Mouse (Mus musculus) regulatory T cell (primary cell): Measurements from ENCODE around the gene Tbc1d5.

Experiments
- in situ Hi-C: fragments of 300-600 bp; cut with MboI, MseI; formaldehyde crosslinking; loops from one replicate; pipeline ENCODE4 v1.15.1; 2025; ENCODE audit warnings: high pct_unique_total_duplicates

Tbc1d5 gene

GRCm38 (mm10) chr17:50876451-50876850 lies 302.7 kb downstream of the Tbc1d5 start:
- in situ Hi-C loops: loop anchor here (10.0 kb wide), 1 partner anchor 508 kb away; no protein-coding TSS in a partner anchor

GRCm38 (mm10) chr17:50874067-50874466 lies 305.1 kb downstream of the Tbc1d5 start:
- in situ Hi-C loops: loop anchor here (10.0 kb wide), 1 partner anchor 511 kb away; no protein-coding TSS in a partner anchor

GRCm38 (mm10) chr17:50872600-50872999 lies 306.6 kb downstream of the Tbc1d5 start:
- in situ Hi-C loops: loop anchor here (10.0 kb wide), 1 partner anchor 512 kb away; no protein-coding TSS in a partner anchor

- in situ Hi-C loops: no loop called here
Observed at GRCm38 (mm10) chr17:50867297-50867696, 311.9 kb downstream of the Tbc1d5 start.

GRCm38 (mm10) chr17:50864781-50865180 lies 314.4 kb downstream of the Tbc1d5 start:
- in situ Hi-C loops: no loop called here

- in situ Hi-C loops: no loop called here
Observed at GRCm38 (mm10) chr17:50853220-50853619, 325.9 kb downstream of the Tbc1d5 start.

GRCm38 (mm10) chr17:50851382-50851781 lies 327.8 kb downstream of the Tbc1d5 start:
- in situ Hi-C loops: no loop called here

GRCm38 (mm10) chr17:50814089-50814488 lies 365.1 kb downstream of the Tbc1d5 start:
- in situ Hi-C loops: loop anchor here (25.0 kb wide), 1 partner anchor 473 kb away; no protein-coding TSS in a partner anchor

GRCm38 (mm10) chr17:50813580-50813979 lies 365.6 kb downstream of the Tbc1d5 start:
- in situ Hi-C loops: loop anchor here (25.0 kb wide), 1 partner anchor 474 kb away; no protein-coding TSS in a partner anchor

GRCm38 (mm10) chr17:50805631-50806030 lies 373.5 kb downstream of the Tbc1d5 start:
- in situ Hi-C loops: loop anchor here (25.0 kb wide), 1 partner anchor 482 kb away; no protein-coding TSS in a partner anchor

- in situ Hi-C loops: loop anchor here (25.0 kb wide), 1 partner anchor 484 kb away; no protein-coding TSS in a partner anchor
Observed at GRCm38 (mm10) chr17:50803234-50803633, 375.9 kb downstream of the Tbc1d5 start.

GRCm38 (mm10) chr17:50802380-50802779 lies 376.8 kb downstream of the Tbc1d5 start:
- in situ Hi-C loops: loop anchor here (25.0 kb wide), 1 partner anchor 485 kb away; no protein-coding TSS in a partner anchor

- in situ Hi-C loops: loop anchor here (10.0 kb wide), 2 partner anchors 491 to 521 kb away; no protein-coding TSS in a partner anchor
Observed at GRCm38 (mm10) chr17:50795445-50796095, 383.6 kb downstream of the Tbc1d5 start.

GRCm38 (mm10) chr17:50791671-50792070 lies 387.5 kb downstream of the Tbc1d5 start:
- in situ Hi-C loops: loop anchor here (5.0 to 10.0 kb wide), 3 partner anchors 369 to 517 kb away; no protein-coding TSS in a partner anchor

- in situ Hi-C loops: no loop called here
Observed at GRCm38 (mm10) chr17:50788835-50789234, 390.3 kb downstream of the Tbc1d5 start.

- in situ Hi-C loops: loop anchor here (10.0 kb wide), 1 partner anchor 640 kb away; no protein-coding TSS in a partner anchor
Observed at GRCm38 (mm10) chr17:50775247-50775646, 403.9 kb downstream of the Tbc1d5 start.

GRCm38 (mm10) chr17:50764387-50764786 lies 414.8 kb downstream of the Tbc1d5 start:
- in situ Hi-C loops: no loop called here

- in situ Hi-C loops: no loop called here
Observed at GRCm38 (mm10) chr17:50763407-50763806, 415.7 kb downstream of the Tbc1d5 start.

GRCm38 (mm10) chr17:50762231-50762630 lies 416.9 kb downstream of the Tbc1d5 start:
- in situ Hi-C loops: no loop called here

- in situ Hi-C loops: no loop called here
Observed at GRCm38 (mm10) chr17:50761082-50761481, 418.1 kb downstream of the Tbc1d5 start.

- in situ Hi-C loops: no loop called here
Observed at GRCm38 (mm10) chr17:50753356-50754138, 425.6 kb downstream of the Tbc1d5 start.

GRCm38 (mm10) chr17:50752753-50753152 lies 426.4 kb downstream of the Tbc1d5 start:
- in situ Hi-C loops: no loop called here
